8 mouse cellular contexts compared by ENCODE assay signal in the genomic region with DNA sequence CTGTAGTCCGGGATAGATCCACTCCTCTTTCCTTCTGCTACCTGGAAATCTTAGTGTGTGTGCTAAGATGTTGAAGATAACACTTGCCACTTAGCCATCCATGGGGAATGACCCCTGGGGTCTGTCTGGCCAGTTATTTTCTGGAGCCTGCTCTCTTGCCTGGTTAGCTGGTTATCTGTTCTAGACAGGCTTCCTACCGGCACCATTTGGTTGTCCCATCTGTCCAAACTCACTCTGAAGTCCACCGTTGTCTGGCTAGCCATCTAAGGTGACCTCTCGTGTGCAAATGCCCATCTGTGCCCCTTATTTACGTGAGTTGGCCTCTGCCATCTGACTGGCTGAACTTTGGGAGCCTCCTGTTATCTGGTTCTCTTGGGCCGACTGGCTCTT. TPM values are rescaled to one million over a fixed set of nuclear protein-coding genes. Genes with fewer than 3 reads are reported as not detected.
DNase-seq lines count a peak whose midpoint lies in the region; ATAC-seq and TF ChIP-seq lines count a peak whose summit lies in the region.

No protein-coding gene starts in this region.

- no peaks in the 10 kb centered on the region for H3K27me3 ChIP-seq in lung, embryonic 14.5 days (ENCODE audit: insufficient read depth, low read length)
- H3K27me3 ChIP-seq in hindbrain, embryonic 15.5 days: no peaks in the 10 kb centered on the region
- H3K27me3 ChIP-seq in midbrain, embryonic 16.5 days (ENCODE audit: control insufficient read depth, insufficient read depth, low read depth, low read length): no peaks in the 10 kb centered on the region

- peaks cover 8% of the 10 kb centered on the region; the same call in 1 of the 2 replicates for H3K36me3 ChIP-seq in lung, embryonic 14.5 days (ENCODE audit: insufficient read depth)
- peaks cover 7% of the 10 kb centered on the region for H3K36me3 ChIP-seq in hindbrain, embryonic 15.5 days
- H3K36me3 ChIP-seq in midbrain, embryonic 16.5 days (ENCODE audit: control insufficient read depth, insufficient read depth, low read length): peaks cover 3% of the 10 kb centered on the region; the same call in 1 of the 2 replicates

- no peaks in the 10 kb centered on the region for H3K9me3 ChIP-seq in lung, embryonic 14.5 days (ENCODE audit: low read depth, low read length)
- H3K9me3 ChIP-seq in hindbrain, embryonic 15.5 days: no peaks in the 10 kb centered on the region
- H3K9me3 ChIP-seq in midbrain, embryonic 16.5 days (replicated peaks; ENCODE audit: control insufficient read depth, low read length, poor library complexity, severe bottlenecking): no peaks in the 10 kb centered on the region

- no peak for ATAC-seq in lung, embryonic 14.5 days (ENCODE audit: insufficient read depth)
- no peak for ATAC-seq in hindbrain, embryonic 15.5 days (ENCODE audit: low FRiP score, low read depth)
- ATAC-seq in midbrain, embryonic 16.5 days: no peak

- 0 out of 2 replicates have a peak overlapping the region, but pooled peaks have one; percentile 84 for H3K27ac ChIP-seq in lung, embryonic 14.5 days (ENCODE audit: low read depth)
- peak overlapping the region; percentile 85 for H3K27ac ChIP-seq in hindbrain, embryonic 15.5 days (replicated peaks)
- H3K27ac ChIP-seq in midbrain, embryonic 16.5 days (ENCODE audit: low read length): peak overlapping the region; percentile 86; the same call in 1 of the 2 replicates

- TF ChIP-seq CTCF in lung, embryonic 14.5 days (IDR thresholded peaks at IDR 0.05; ENCODE audit: low read depth): no peak

- H3K4me1 ChIP-seq in lung, embryonic 14.5 days (ENCODE audit: insufficient read depth): peaks cover 14% of the 10 kb centered on the region
- peaks cover 45% of the 10 kb centered on the region for H3K4me1 ChIP-seq in hindbrain, embryonic 15.5 days (replicated peaks)
- H3K4me1 ChIP-seq in midbrain, embryonic 16.5 days (ENCODE audit: control insufficient read depth, insufficient read depth, low read length): peaks cover 23% of the 10 kb centered on the region

- DNase-seq in lung, embryonic 14.5 days: no peak
- no peak for DNase-seq in lung, adult 18-20 months
- DNase-seq in cerebellum, adult 9-11 months: peak; percentile 78
- no peak for DNase-seq in urinary bladder, postnatal 10 days (ENCODE audit: low spot score)
- no peak for DNase-seq in MN1 (ENCODE audit: low spot score)
- DNase-seq in kidney, postnatal 10 days: no peak

- H3K4me3 ChIP-seq in lung, embryonic 14.5 days (ENCODE audit: low read depth, low read length): peak overlapping the region; percentile 69
- peak overlapping the region; percentile 85 for H3K4me3 ChIP-seq in hindbrain, embryonic 15.5 days
- peak overlapping the region; percentile 94 for H3K4me3 ChIP-seq in midbrain, embryonic 16.5 days (ENCODE audit: low read depth, low read length)

- peak overlapping the region; percentile 70 for H3K9ac ChIP-seq in lung, embryonic 14.5 days
- H3K9ac ChIP-seq in hindbrain, embryonic 15.5 days: peak overlapping the region; percentile 76
- peak overlapping the region; percentile 88 for H3K9ac ChIP-seq in midbrain, embryonic 16.5 days (ENCODE audit: low read depth, low read length)

- H3K4me2 ChIP-seq in lung, embryonic 14.5 days: peak overlapping the region; percentile 93
- H3K4me2 ChIP-seq in hindbrain, embryonic 15.5 days: peak overlapping the region; percentile 96
- H3K4me2 ChIP-seq in midbrain, embryonic 16.5 days (ENCODE audit: low read length): peak overlapping the region; percentile 90

- 2% methylated on average over 6 of the region's 6 CpGs for WGBS in lung, embryonic 14.5 days
- WGBS in hindbrain, embryonic 15.5 days: 7% methylated on average over 6 of the region's 6 CpGs
- WGBS in midbrain, embryonic 16.5 days: 11% methylated on average over 6 of the region's 6 CpGs

RNA-seq across cellular contexts. Expression of a gene that starts 0.8 kb away (rescaled TPM):
- 67.9 and 71.8 TPM in 2 replicates for polyA plus RNA-seq in lung, embryonic 14.5 days (2014; fragmentation: Nextera tagmentation; extraction: Ambion mirVana)
- polyA plus RNA-seq in hindbrain, embryonic 15.5 days (2015; fragmentation: Nextera tagmentation; extraction: Ambion mirVana): 65.0 and 73.1 TPM in 2 replicates
- polyA plus RNA-seq in midbrain, embryonic 16.5 days (2015; fragmentation: Nextera tagmentation; extraction: Ambion mirVana): 63.2 and 64.5 TPM in 2 replicates

RNA-seq across cellular contexts. Expression of a gene that starts 13.9 kb away (rescaled TPM):
- 49.0 and 55.1 TPM in 2 replicates for polyA plus RNA-seq in lung, embryonic 14.5 days (2014; fragmentation: Nextera tagmentation; extraction: Ambion mirVana)
- 53.2 and 55.8 TPM in 2 replicates for polyA plus RNA-seq in hindbrain, embryonic 15.5 days (2015; fragmentation: Nextera tagmentation; extraction: Ambion mirVana)
- polyA plus RNA-seq in midbrain, embryonic 16.5 days (2015; fragmentation: Nextera tagmentation; extraction: Ambion mirVana): 51.9 and 54.0 TPM in 2 replicates

RNA-seq across cellular contexts. Expression of a gene that starts 57.9 kb away (rescaled TPM):
- 217 and 223 TPM in 2 replicates for polyA plus RNA-seq in lung, embryonic 14.5 days (2014; fragmentation: Nextera tagmentation; extraction: Ambion mirVana)
- polyA plus RNA-seq in hindbrain, embryonic 15.5 days (2015; fragmentation: Nextera tagmentation; extraction: Ambion mirVana): 209 and 215 TPM in 2 replicates
- 228 and 245 TPM in 2 replicates for polyA plus RNA-seq in midbrain, embryonic 16.5 days (2015; fragmentation: Nextera tagmentation; extraction: Ambion mirVana)
